Mouse (Mus musculus): Measurements from ENCODE around the gene Hnrnpab. TPM values are rescaled to one million over a fixed set of nuclear protein-coding genes. Genes with fewer than 3 reads are reported as not detected.
"Not testable (repeated sequence)": the region's sequence is repeated elsewhere in the genome, so short reads cannot be mapped to it uniquely, and the experiment has no call there.

Gene Hnrnpab
- polyA plus RNA-seq, 1 experiment from 2014 or later, result 750 TPM

GRCm38 (mm10) chr11:51633200-51633599, 26.6 kb upstream of the Hnrnpab start:
- H3K9me3 ChIP-seq; H3K27me3 ChIP-seq; H3K9ac ChIP-seq; H3K4me2 ChIP-seq (replicated peaks); ATAC-seq (ENCODE audit: insufficient number of reproducible peaks, insufficient read depth, low FRiP score, low TSS enrichment); H3K4me3 ChIP-seq; H3K27ac ChIP-seq; H3K36me3 ChIP-seq: not testable (repeated sequence)
- 93% methylated on average over 7 of the region's 7 CpGs for WGBS
- H3K4me1 ChIP-seq, result peaks cover 19% of the 10 kb centered on the region

GRCm38 (mm10) chr11:51632130-51632753, 25.6 kb upstream of the Hnrnpab start:
- 84% methylated on average over 6 of the region's 6 CpGs for WGBS

DNA sequence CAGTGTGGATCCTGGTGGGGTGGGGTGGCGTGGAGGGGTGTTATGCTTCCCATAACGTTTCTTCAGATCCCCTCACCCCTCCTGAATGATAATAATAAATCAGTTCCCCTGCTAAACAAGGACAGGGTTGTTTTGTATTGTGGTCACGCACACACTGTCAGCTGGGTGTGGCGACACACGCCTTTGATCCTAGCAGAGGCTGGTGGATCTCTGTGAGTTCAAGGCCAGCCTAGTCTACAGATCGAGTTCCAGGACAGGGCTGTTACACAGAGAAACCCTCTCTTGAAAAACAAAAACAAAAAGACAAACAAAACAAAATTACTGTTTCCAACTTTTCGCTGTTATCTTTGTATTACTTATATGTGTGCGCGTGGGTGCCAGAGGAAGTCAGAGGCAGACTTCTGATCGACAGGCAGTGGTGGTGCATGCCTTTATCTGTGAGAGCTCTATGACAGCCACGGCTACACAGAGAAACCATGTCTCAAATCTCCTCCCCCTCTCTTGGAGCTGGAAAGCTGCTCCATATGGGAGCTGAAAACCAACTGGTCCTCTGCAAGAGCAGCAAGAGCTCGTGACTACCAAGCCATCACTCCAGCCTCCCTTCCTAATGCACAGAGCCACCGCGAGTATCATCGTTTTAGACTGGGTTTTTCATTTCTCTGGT, 23.1 kb upstream of the Hnrnpab start:
- Histone ChIP-seq H3K36me3 (peaks cover 28% of the 10 kb centered on the region), H3K9me3 (no peaks in the 10 kb centered on the region), H3K4me2 (replicated peaks) (no peak overlapping the region), H3K4me3 (no peak overlapping the region), H3K9ac (no peak overlapping the region), H3K27ac (no peak overlapping the region), H3K27me3 (no peaks in the 10 kb centered on the region), H3K4me1 (peaks cover 4% of the 10 kb centered on the region; the same call in 1 of the 2 replicates)
- WGBS, result 80% methylated on average over 15 of the region's 15 CpGs
- no peak for ATAC-seq (ENCODE audit: insufficient number of reproducible peaks, insufficient read depth, low FRiP score, low TSS enrichment)

More at GRCm38 (mm10) chr11:51632130-51632753, 25.6 kb upstream of the Hnrnpab start:
- Histone ChIP-seq H3K9ac (no peak overlapping the region), H3K4me1 (peaks cover 13% of the 10 kb centered on the region; the same call in 1 of the 2 replicates), H3K36me3 (peaks cover 8% of the 10 kb centered on the region; the same call in 1 of the 2 replicates), H3K27me3 (no peaks in the 10 kb centered on the region), H3K4me3 (no peak overlapping the region), H3K9me3 (no peaks in the 10 kb centered on the region), H3K4me2 (replicated peaks) (no peak overlapping the region), H3K27ac (no peak overlapping the region)
- ATAC-seq (ENCODE audit: insufficient number of reproducible peaks, insufficient read depth, low FRiP score, low TSS enrichment), result no peak

DNA sequence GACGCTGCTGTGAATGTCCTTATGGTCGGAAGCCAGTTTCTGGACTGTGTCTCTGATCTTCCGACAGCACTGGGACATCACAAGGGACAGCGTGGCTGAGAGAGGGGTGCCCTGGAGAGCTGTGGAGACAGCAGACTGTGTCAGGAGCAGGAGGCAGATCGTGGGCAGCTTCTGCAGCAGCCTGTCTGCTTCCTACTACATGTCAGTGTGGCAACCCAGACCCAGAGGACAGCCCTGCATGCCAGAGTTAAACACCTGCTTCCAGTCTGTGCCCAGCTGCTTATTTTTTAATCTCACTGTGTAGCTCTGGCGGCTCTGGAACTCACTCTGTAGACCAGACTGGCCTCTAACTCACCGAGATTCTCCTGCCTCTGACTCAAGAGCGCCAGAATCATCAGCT, 21.3 kb upstream of the Hnrnpab start:
- Histone ChIP-seq H3K27ac (no peak overlapping the region), H3K9ac (no peak overlapping the region), H3K4me2 (replicated peaks) (no peak overlapping the region), H3K27me3 (no peaks in the 10 kb centered on the region), H3K4me1 (no peaks in the 10 kb centered on the region), H3K4me3 (no peak overlapping the region), H3K36me3 (peaks cover 46% of the 10 kb centered on the region), H3K9me3 (no peaks in the 10 kb centered on the region)
- 90% methylated on average over 8 of the region's 8 CpGs for WGBS
- ATAC-seq (ENCODE audit: insufficient number of reproducible peaks, insufficient read depth, low FRiP score, low TSS enrichment), result no peak

GRCm38 (mm10) chr11:51627425-51627824, 20.8 kb upstream of the Hnrnpab start:
- Histone ChIP-seq H3K9me3 (no peaks in the 10 kb centered on the region), H3K36me3 (peaks cover 51% of the 10 kb centered on the region), H3K4me1 (no peaks in the 10 kb centered on the region), H3K27me3 (no peaks in the 10 kb centered on the region), H3K27ac (no peak overlapping the region), H3K9ac (no peak overlapping the region), H3K4me2 (replicated peaks) (no peak overlapping the region), H3K4me3 (no peak overlapping the region)
- WGBS, result 92% methylated on average over 9 of the region's 9 CpGs
- ATAC-seq (ENCODE audit: insufficient number of reproducible peaks, insufficient read depth, low FRiP score, low TSS enrichment), result no peak

DNA sequence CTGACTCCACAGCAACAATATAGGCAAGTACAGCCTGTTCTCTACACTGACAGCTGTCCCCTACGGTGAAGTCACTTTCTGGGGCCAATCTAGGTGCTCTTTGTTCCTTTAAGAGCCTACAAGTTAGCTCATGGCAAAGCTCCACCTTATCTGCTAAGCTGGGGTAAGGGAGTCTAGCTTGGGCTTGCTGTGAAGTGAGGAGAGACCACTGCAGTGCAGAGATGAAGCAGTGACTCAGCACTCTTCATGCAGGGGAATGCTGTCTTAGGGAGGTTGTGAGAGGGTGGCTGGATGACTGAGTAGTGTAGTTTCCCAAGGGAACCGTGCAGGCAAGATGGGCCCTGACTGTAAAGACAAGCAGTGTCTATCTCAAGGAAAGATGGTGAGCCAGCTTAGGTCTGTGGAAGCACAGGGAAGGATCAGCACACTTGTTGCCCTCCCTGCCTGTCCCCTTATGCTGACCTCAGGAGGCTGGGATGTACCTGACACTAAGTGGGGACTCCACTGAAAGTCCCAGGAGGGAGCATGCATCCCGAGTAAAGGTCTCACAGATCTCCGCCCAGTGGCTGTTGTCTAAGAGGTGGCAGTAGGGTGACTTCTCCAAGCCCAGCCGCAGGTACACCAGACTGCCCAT, 18.7 kb upstream of the Hnrnpab start:
- Histone ChIP-seq H3K27me3 (no peaks in the 10 kb centered on the region), H3K9me3 (no peaks in the 10 kb centered on the region), H3K4me1 (peaks cover 7% of the 10 kb centered on the region), H3K4me2 (replicated peaks) (no peak overlapping the region), H3K27ac (no peak overlapping the region), H3K4me3 (no peak overlapping the region), H3K9ac (no peak overlapping the region), H3K36me3 (peaks cover 63% of the 10 kb centered on the region)
- no peak for ATAC-seq (ENCODE audit: insufficient number of reproducible peaks, insufficient read depth, low FRiP score, low TSS enrichment)
- WGBS, result 79% methylated on average over 5 of the region's 5 CpGs

DNA sequence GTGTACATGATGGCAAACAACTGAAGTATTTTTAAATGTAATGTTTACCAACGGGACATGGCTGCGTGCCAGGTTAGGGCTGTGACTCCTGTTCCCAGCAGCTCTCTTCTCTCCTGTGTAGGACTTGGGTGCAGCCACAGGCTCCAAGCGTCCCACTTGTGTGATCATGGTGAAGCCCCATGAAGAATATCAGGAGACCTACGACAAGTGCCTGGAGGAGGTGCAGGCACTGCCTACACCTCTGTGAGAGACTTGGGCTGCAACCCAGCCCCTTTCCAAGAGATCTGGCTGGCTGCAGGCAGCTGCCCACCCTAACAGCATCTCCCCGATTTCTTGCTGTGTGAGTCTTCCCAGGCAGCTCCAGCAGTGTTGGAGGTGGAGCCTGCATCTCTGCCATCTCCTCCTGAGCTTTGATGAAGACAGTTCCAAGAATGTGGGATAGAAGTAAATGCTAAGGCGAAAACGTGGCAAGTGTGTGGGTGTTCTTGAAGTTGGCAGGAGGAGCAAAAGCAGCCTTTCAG, 16.4 kb upstream of the Hnrnpab start:
- H3K4me3 ChIP-seq, result no peak overlapping the region
- no peak overlapping the region for H3K9ac ChIP-seq
- 88% methylated on average over 7 of the region's 7 CpGs for WGBS
- peaks cover 56% of the 10 kb centered on the region for H3K36me3 ChIP-seq
- no peak overlapping the region for H3K4me2 ChIP-seq (replicated peaks)
- no peak for ATAC-seq (ENCODE audit: insufficient number of reproducible peaks, insufficient read depth, low FRiP score, low TSS enrichment)
- H3K4me1 ChIP-seq, result peaks cover 9% of the 10 kb centered on the region
- H3K27ac ChIP-seq, result no peak overlapping the region
- H3K9me3 ChIP-seq, result no peaks in the 10 kb centered on the region
- no peaks in the 10 kb centered on the region for H3K27me3 ChIP-seq

DNA sequence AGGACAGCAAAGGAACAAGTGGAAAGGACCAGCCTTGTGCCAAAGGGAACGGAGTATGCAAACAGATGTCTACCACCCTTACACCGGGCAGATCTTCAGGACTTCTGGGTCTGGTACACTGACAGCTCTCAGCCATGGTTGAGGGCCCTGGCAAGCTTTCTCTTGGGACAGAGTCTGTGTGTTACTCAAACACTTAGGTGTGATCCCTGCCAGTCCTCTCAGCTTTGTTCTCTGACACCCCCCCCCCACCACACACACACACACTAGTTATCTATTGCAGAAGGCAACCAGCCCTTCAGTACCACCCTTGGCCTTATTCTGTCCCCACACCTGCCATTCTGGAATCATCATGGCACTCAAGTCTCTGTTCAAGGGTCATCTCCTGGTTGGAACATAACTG, 15.1 kb upstream of the Hnrnpab start:
- H3K27ac ChIP-seq, result no peak overlapping the region
- no peak overlapping the region for H3K4me2 ChIP-seq (replicated peaks)
- H3K9ac ChIP-seq, result no peak overlapping the region
- no peaks in the 10 kb centered on the region for H3K9me3 ChIP-seq
- peaks cover 52% of the 10 kb centered on the region for H3K36me3 ChIP-seq
- no peak overlapping the region for H3K4me3 ChIP-seq
- peaks cover 9% of the 10 kb centered on the region for H3K4me1 ChIP-seq
- no peaks in the 10 kb centered on the region for H3K27me3 ChIP-seq
- no peak for ATAC-seq (ENCODE audit: insufficient number of reproducible peaks, insufficient read depth, low FRiP score, low TSS enrichment)
- 83% methylated on average over 2 of the region's 2 CpGs for WGBS

GRCm38 (mm10) chr11:51620084-51620483, 13.4 kb upstream of the Hnrnpab start:
- 2% methylated on average over 11 of the region's 11 CpGs for WGBS
- Histone ChIP-seq H3K27ac (peak overlapping the region; percentile 30; the same call in 1 of the 2 replicates), H3K4me1 (peaks cover 12% of the 10 kb centered on the region), H3K9ac (peak overlapping the region; percentile 73), H3K4me2 (replicated peaks) (peak overlapping the region; percentile 82), H3K36me3 (peaks cover 38% of the 10 kb centered on the region), H3K9me3 (no peaks in the 10 kb centered on the region), H3K4me3 (peak overlapping the region; percentile 84), H3K27me3 (no peaks in the 10 kb centered on the region)
- ATAC-seq (ENCODE audit: insufficient number of reproducible peaks, insufficient read depth, low FRiP score, low TSS enrichment), result no peak

GRCm38 (mm10) chr11:51619409-51620060, 12.9 kb upstream of the Hnrnpab start, which contains the start of gene Nhp2:
Gene Nhp2, plus strand, starts transcription at chr11:51619735.
- H3K9ac ChIP-seq, result peak within 1 kb of the TSS; percentile 73
- under 1% methylated on average over 51 of the region's 51 CpGs for WGBS
- H3K36me3 ChIP-seq, result peaks cover 32% of the 10 kb centered on the region
- no peaks in the 10 kb centered on the region for H3K27me3 ChIP-seq
- no peaks in the 10 kb centered on the region for H3K9me3 ChIP-seq
- peak; percentile 89 for ATAC-seq (ENCODE audit: insufficient number of reproducible peaks, insufficient read depth, low FRiP score, low TSS enrichment)
- H3K4me2 ChIP-seq (replicated peaks), result peak within 1 kb of the TSS; percentile 82
- peaks cover 17% of the 10 kb centered on the region for H3K4me1 ChIP-seq
- peak within 1 kb of the TSS; percentile 30; the same call in 1 of the 2 replicates for H3K27ac ChIP-seq
- peak within 1 kb of the TSS; percentile 84 for H3K4me3 ChIP-seq

GRCm38 (mm10) chr11:51618894-51619408, 12.3 kb upstream of the Hnrnpab start:
- peak; percentile 53 for ATAC-seq (ENCODE audit: insufficient number of reproducible peaks, insufficient read depth, low FRiP score, low TSS enrichment)
- H3K9me3 ChIP-seq, result no peaks in the 10 kb centered on the region
- peaks cover 27% of the 10 kb centered on the region for H3K36me3 ChIP-seq
- H3K4me3 ChIP-seq, result peak overlapping the region; percentile 84
- peaks cover 20% of the 10 kb centered on the region for H3K4me1 ChIP-seq
- H3K4me2 ChIP-seq (replicated peaks), result peak overlapping the region; percentile 82
- no peak overlapping the region for H3K9ac ChIP-seq
- no peaks in the 10 kb centered on the region for H3K27me3 ChIP-seq
- WGBS, result 46% methylated on average over 8 of the region's 8 CpGs
- no peak overlapping the region for H3K27ac ChIP-seq
